Mouse (Mus musculus) small intestine, adult 2 months (tissue): ENCODE results near the gene Cmtr1. TPM values are rescaled to one million over a fixed set of nuclear protein-coding genes. Genes with fewer than 3 reads are reported as not detected.

Experiments used
- H3K27ac ChIP-seq: fragments of 200-500 bp; 2 replicates; pipeline ENCODE4 v1.5.1; 2012; ENCODE audit warnings: low read depth, low read length, control low read depth, inconsistent platforms; ENCODE audit not compliant: insufficient read depth
- H3K27me3 ChIP-seq: fragments of 200-500 bp; 2 replicates; pipeline ENCODE4 v1.6.1; 2012; ENCODE audit warnings: mild to moderate bottlenecking, moderate library complexity, low read length, inconsistent platforms; ENCODE audit not compliant: control insufficient read depth, insufficient read depth
- H3K36me3 ChIP-seq: fragments of 200-500 bp; 2 replicates; pipeline ENCODE4 v1.6.1; 2012; ENCODE audit warnings: mild to moderate bottlenecking, low read length, control low read depth, inconsistent platforms; ENCODE audit not compliant: control insufficient read depth, insufficient read depth
- H3K4me1 ChIP-seq: fragments of 200-500 bp; 2 replicates; pipeline ENCODE4 v1.6.1; 2012; ENCODE audit warnings: low read length, inconsistent platforms, mixed read lengths; ENCODE audit not compliant: control insufficient read depth, insufficient read depth, insufficient read length
- H3K4me3 ChIP-seq: fragments of 200-500 bp; 2 replicates; pipeline ENCODE4 v1.5.1; 2012; ENCODE audit warnings: low read depth, mild to moderate bottlenecking, control low read depth, inconsistent platforms, low read length, moderate library complexity
- CTCF ChIP-seq: fragments of 200-500 bp; IDR thresholded peaks from 2 replicates; pipeline ENCODE4 v1.5.1; 2012; ENCODE audit warnings: low read depth, mild to moderate bottlenecking, control low read depth, inconsistent platforms, low read length, moderate library complexity, mixed read lengths; ENCODE audit not compliant: insufficient replicate concordance, insufficient read length; ENCODE audit errors: extremely low read depth
- POLR2A ChIP-seq: fragments of 200-500 bp; IDR thresholded peaks from 2 replicates; pipeline ENCODE4 v1.6.1; 2012; ENCODE audit warnings: low read depth, mild to moderate bottlenecking, control low read depth, inconsistent platforms, low read length, moderate library complexity
- WGBS: fragments of 180-500 bp; shearing (Covaris S2); methylation state at CpG from one replicate; pipeline ENCODE4 v1.1.7; 2018; 5-methylcytosine and 5-hydroxymethylcytosine counted together
- polyA plus RNA-seq: library from polyadenylated mRNA; depleted of rRNA; stranded (reverse); fragments of >200 nt; gene quantifications from 2 replicates; pipeline ENCODE4 v1.2.3, GENCODE M21; 2012

Gene Cmtr1
- polyA plus RNA-seq, 1 experiment = 11.7 TPM

DNA sequence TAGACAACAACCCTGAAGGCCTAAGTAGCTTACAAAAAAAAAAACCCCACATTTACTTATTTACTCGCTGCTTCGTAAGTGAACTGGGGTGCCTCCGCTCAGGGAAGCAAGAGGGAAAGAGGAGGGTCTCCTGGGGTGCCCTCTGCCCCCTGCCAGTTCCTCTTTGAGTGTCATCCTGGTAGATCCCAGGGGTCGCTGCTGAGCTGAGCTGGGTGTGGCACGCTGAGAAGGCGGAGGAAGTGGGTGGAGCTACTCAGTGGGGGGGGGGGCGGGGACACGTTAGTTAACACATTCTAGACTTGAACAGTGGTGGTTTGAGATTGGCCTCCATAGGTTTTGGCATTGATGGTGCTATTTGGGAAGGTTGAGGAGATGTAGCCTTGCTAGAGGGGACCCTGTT, 67.7 kb downstream of the Cmtr1 start:
- Histone ChIP-seq H3K4me1 (no peaks in the 10 kb centered on the region), H3K27me3 (no peaks in the 10 kb centered on the region), H3K4me3 (no peak overlapping the region), H3K27ac (no peak overlapping the region), H3K36me3 (no peaks in the 10 kb centered on the region)
- 42% methylated on average over 8 of the region's 8 CpGs for WGBS
- no peak for TF ChIP-seq POLR2A

DNA sequence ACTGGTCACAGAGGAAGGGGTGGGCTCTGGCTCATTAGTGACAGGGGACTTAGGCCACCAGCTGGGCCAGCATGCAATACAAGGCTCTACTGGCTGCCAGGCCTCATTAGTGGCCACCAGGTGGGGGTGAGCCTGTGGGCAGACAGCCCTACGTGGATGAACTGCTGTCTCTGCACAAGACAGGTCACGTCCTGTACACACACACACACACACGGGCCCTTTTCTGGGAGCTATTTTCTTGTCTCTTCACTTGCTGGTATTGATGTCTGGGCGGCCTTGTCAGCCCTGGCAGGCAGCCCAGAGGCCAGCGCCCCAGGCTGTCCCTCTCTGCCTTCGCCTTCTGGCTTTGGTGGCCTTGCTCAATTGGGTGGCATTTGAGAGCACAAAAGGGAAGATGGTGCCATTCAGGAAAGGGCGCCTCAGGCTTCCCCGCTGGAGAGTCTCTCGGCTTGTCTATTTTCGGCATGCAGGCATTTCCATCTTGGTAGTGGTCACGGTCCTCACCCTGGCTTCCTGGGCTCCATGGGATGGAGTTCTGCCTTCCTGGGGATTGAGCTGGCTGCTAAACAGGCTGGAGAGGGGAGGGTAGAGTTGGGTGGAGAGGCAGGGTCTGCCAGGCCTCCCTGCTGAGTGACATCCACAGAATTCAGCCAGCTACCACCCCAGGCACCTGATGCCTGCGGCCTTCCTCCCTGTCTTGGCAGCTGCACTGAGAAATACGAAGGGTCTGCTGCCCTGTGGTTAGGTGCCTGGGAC, 70.3 kb downstream of the Cmtr1 start:
- no peak for TF ChIP-seq CTCF
- TF ChIP-seq POLR2A = no peak
- WGBS = 70% methylated on average over 13 of the region's 13 CpGs

GRCm38 (mm10) chr17:29731266-29731952, 71.0 kb downstream of the Cmtr1 start:
- no peak overlapping the region for H3K27ac ChIP-seq
- 66% methylated on average over 12 of the region's 12 CpGs for WGBS
- TF ChIP-seq POLR2A = no peak
- TF ChIP-seq CTCF = no peak
- H3K4me1 ChIP-seq = no peaks in the 10 kb centered on the region
- no peaks in the 10 kb centered on the region for H3K27me3 ChIP-seq
- H3K36me3 ChIP-seq = no peaks in the 10 kb centered on the region
- no peak overlapping the region for H3K4me3 ChIP-seq

More for the DNA sequence above, 70.3 kb downstream of the Cmtr1 start:
- Histone ChIP-seq H3K4me3 (no peak overlapping the region), H3K27me3 (no peaks in the 10 kb centered on the region), H3K4me1 (no peaks in the 10 kb centered on the region), H3K27ac (no peak overlapping the region), H3K36me3 (no peaks in the 10 kb centered on the region)

DNA sequence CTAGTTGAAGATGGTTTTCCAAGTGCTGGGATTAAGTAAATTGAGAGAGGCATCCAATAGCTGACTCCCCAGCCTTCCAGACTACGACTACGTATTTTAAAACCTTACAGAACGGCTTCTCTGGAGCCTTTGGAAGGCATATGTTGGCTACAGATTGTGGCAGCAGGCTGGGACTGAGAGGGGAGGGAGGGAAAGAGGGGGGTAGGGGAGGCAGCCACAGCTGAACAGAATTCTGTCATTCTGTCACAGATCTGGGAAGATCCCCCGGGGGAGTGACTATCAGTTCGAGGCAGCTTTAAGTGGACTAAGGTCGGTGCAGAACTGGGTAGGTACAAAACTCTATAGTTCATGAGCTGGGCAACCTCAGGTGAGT, 71.5 kb downstream of the Cmtr1 start:
- WGBS = 79% methylated on average over 6 of the region's 6 CpGs

GRCm38 (mm10) chr17:29732522-29732921, 72.1 kb downstream of the Cmtr1 start:
- Histone ChIP-seq H3K27me3 (no peaks in the 10 kb centered on the region), H3K27ac (no peak overlapping the region), H3K4me1 (no peaks in the 10 kb centered on the region), H3K4me3 (no peak overlapping the region), H3K36me3 (no peaks in the 10 kb centered on the region)
- WGBS = 80% methylated on average over 2 of the region's 2 CpGs
- TF ChIP-seq CTCF = no peak
- TF ChIP-seq POLR2A = no peak

More for the DNA sequence above, 71.5 kb downstream of the Cmtr1 start:
- Histone ChIP-seq H3K4me1 (no peaks in the 10 kb centered on the region), H3K36me3 (no peaks in the 10 kb centered on the region), H3K4me3 (no peak overlapping the region), H3K27me3 (no peaks in the 10 kb centered on the region), H3K27ac (no peak overlapping the region)
- no peak for TF ChIP-seq CTCF
- no peak for TF ChIP-seq POLR2A

DNA sequence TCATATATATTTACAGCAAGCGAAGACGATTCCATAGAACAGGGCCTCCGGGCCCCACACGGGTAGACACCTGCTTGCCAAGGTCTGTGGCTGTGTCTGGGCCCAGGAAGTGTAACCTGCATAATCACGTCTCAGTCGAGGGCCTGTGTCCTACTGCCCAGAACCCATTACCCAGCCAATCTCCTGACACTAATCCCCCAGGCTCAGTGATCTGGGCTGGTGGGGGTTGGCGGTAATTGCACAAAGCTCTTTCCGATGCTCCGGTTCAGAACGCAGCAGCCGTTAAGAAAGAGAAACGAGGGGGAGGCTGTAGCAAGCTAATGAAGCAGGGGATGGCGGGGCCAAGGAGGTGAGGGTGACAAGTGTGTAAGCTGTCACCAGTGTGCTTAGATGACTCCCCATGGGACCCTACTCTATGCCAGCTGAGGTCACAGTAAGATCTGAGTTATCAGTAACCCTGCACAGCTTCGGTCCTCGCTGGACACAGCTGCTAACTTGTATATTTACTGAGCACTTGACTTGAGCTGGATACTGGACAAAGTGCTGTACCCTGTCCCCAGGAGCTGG, 76.1 kb downstream of the Cmtr1 start:
- 65% methylated on average over 15 of the region's 15 CpGs for WGBS
- H3K4me1 ChIP-seq = no peaks in the 10 kb centered on the region
- no peaks in the 10 kb centered on the region for H3K27me3 ChIP-seq
- no peak overlapping the region for H3K4me3 ChIP-seq
- H3K36me3 ChIP-seq = no peaks in the 10 kb centered on the region
- no peak overlapping the region for H3K27ac ChIP-seq
- TF ChIP-seq POLR2A (no peak), CTCF (no peak)
